Mouse (Mus musculus) liver, embryonic 11.5 days (tissue): ENCODE data around the gene Frmpd1. TPM values are rescaled to one million over a fixed set of nuclear protein-coding genes. Genes with fewer than 3 reads are reported as not detected.
A peak's percentile ranks its signal among the peaks of the same experiment; 100 is the strongest.

Experiments
- ATAC-seq: fragments of 200-750 bp; cut with Nextera tagmentation; replicated peaks from 2 replicates; pipeline ENCODE4 v1.8.0; 2017; ENCODE audit warnings: moderate number of reproducible peaks, mild to moderate bottlenecking, moderate TSS enrichment, moderate library complexity; ENCODE audit not compliant: low FRiP score
- DNase-seq: peaks from one replicate; pipeline ENCODE4 v3.0.0-alpha.2; 2017; ENCODE audit warnings: low spot score
- H3K27ac ChIP-seq: fragments of 300-500 bp; sonication (generic); 2 replicates; pipeline ENCODE4 v1.5.1; 2014; ENCODE audit warnings: mild to moderate bottlenecking, low read depth, low read length, control low read depth
- H3K27me3 ChIP-seq: fragments of 300-500 bp; sonication (generic); replicated peaks from 2 replicates; pipeline ENCODE4 v1.6.1; 2014; ENCODE audit warnings: low read length, mixed read lengths; ENCODE audit not compliant: control insufficient read depth, insufficient read depth
- H3K36me3 ChIP-seq: fragments of 300-500 bp; sonication (generic); 2 replicates; pipeline ENCODE4 v1.6.1; 2014; ENCODE audit warnings: mild to moderate bottlenecking, low read length, moderate library complexity, mixed read lengths; ENCODE audit not compliant: control insufficient read depth, insufficient read depth
- H3K4me1 ChIP-seq: fragments of 300-500 bp; sonication (generic); replicated peaks from 2 replicates; pipeline ENCODE4 v1.6.1; 2014; ENCODE audit warnings: low read length, mixed read lengths; ENCODE audit not compliant: control insufficient read depth, insufficient read depth
- H3K4me2 ChIP-seq: fragments of 300-500 bp; sonication (generic); 2 replicates; pipeline ENCODE4 v1.6.1; 2014; ENCODE audit warnings: mild to moderate bottlenecking, control low read depth, moderate library complexity
- H3K4me3 ChIP-seq: fragments of 300-500 bp; sonication (generic); 2 replicates; pipeline ENCODE4 v1.5.1; 2014; ENCODE audit warnings: low read depth, low read length, control low read depth
- H3K9ac ChIP-seq: fragments of 300-500 bp; sonication (generic); 2 replicates; pipeline ENCODE4 v1.6.1; 2014; ENCODE audit warnings: low read depth, low read length, control low read depth
- H3K9me3 ChIP-seq: fragments of 300-500 bp; sonication (generic); 2 replicates; pipeline ENCODE4 v1.6.1; 2016; ENCODE audit warnings: low read length, inconsistent platforms, mixed read lengths; ENCODE audit not compliant: control insufficient read depth
- WGBS: fragments of 180-500 bp; shearing (Covaris S2); extraction: QIAGEN DNeasy Blood & Tissue Kit; methylation state at CpG from one replicate; pipeline ENCODE4 v1.1.7; 2014; 5-methylcytosine and 5-hydroxymethylcytosine counted together
- polyA plus RNA-seq: library from polyadenylated mRNA; unstranded; fragments of >200 nt; fragmentation: Nextera tagmentation; extraction: Ambion mirVana; gene quantifications from 2 replicates; pipeline ENCODE4 v1.2.1, GENCODE M21; 2014

Gene Frmpd1
- polyA plus RNA-seq, result 0.77 and 1.3 TPM in 2 replicates

DNA sequence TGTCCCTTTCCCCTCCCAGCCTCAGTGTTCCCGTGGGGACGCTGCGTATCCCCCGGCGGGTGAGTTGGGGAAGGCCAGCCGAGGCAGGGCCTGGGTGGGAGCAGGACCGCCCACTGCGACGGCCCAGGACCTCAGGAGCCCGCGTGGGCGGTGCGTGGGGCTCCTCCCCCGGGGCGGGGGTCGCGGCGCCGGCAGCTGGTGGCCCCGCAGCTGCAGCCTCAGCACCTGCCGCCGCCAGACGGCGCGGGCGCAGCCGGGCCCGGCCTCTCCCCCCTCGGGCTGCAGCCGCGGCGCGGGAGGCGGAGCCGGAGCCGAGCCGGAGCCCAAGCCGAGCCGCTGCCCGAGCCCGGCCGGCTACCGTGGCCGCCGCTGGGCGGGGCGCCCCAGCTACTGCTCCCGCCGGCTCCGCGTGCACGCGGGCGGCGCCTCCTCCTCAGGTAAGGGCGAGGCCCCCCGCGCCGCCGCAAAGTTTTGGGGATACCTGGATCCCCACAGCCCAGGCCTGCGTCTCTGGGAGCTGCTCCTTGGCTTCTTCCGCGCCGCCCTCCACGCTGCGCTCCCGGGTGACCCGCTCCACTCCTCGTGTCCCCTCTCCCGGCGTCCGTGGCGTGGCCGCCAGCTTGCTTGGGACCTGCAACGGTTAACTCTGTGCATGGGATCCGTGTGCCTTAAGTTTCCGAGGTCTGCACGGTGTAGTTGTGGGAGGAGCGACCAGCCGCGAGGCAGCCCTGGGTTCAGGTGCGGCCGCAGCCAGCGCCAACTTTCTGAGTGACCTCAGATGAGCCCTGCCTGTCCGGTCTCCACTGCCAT is at the start of gene Frmpd1:
Gene Frmpd1 (plus strand): TSS at position 355 of the 810 bp plus-strand sequence.
- peak within 1 kb of the TSS; percentile 59 for H3K4me3 ChIP-seq
- no peaks in the 10 kb centered on the region for H3K36me3 ChIP-seq
- under 1% methylated on average over 62 of the region's 85 CpGs for WGBS
- DNase-seq (peak; percentile 60), ATAC-seq (peak; percentile 79)
- H3K27ac ChIP-seq, result no peak within 1 kb of the TSS
- peaks cover 2% of the 10 kb centered on the region; the same call in 1 of the 2 replicates for H3K4me1 ChIP-seq
- H3K4me2 ChIP-seq, result peak within 1 kb of the TSS; percentile 86
- H3K9me3 ChIP-seq, result no peaks in the 10 kb centered on the region
- peak within 1 kb of the TSS; percentile 37 for H3K9ac ChIP-seq
- peaks cover 45% of the 10 kb centered on the region for H3K27me3 ChIP-seq

DNA sequence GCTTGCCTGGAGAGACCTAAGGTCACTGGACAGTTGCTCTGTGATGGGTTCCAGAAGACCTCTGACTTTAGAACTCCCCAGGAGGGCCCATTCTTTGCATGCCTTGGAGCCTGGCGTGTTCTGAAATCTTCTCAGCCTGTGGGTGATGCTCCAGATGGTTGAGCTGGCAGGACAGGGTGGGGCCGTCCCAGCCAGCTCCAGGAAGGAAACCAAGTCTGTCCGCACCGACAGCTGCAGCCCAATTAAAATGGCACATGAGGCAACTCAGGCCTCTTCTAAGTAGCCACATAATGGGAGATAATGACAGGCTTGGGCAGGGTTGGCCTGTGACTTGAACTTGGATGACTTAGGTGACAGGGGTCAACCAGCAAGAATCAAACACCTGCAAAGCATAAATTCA is 47.0 kb upstream of the Frmpd1 start:
- H3K9ac ChIP-seq, result no peak overlapping the region
- no peaks in the 10 kb centered on the region; the same call in 1 of the 2 replicates for H3K4me1 ChIP-seq
- no peak for ATAC-seq
- WGBS, result 31% methylated on average over 4 of the region's 4 CpGs
- no peak overlapping the region for H3K27ac ChIP-seq
- no peak for DNase-seq
- 0 out of 2 replicates have a peak, but pooled peaks cover 4% of the 10 kb centered on the region for H3K27me3 ChIP-seq
- no peak overlapping the region for H3K4me2 ChIP-seq
- H3K4me3 ChIP-seq, result no peak overlapping the region
- no peaks in the 10 kb centered on the region for H3K9me3 ChIP-seq
- no peaks in the 10 kb centered on the region for H3K36me3 ChIP-seq

DNA sequence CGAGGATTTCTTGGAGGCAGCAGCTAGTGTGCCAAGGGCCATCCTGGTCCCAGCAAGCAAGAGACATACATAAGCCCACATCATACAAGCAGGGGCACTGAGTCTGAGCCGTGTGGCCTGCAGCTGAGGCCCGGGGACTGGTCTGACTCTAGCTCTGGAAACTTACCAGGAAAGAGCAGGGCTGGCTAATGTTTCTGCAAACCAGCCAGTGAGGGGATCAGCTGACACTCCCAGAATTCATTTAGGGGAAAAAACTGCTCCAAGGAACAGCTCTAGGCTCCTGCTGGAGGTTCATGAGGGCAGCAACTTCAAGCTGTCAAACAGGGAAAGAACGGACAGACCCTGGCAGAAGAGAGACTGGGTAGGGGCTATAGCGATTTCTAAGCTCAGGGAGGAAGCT is 42.8 kb upstream of the Frmpd1 start:
- ATAC-seq (no peak), DNase-seq (no peak)
- Histone ChIP-seq H3K4me1 (no peaks in the 10 kb centered on the region; the same call in 1 of the 2 replicates), H3K4me3 (no peak overlapping the region), H3K27me3 (peaks cover 4% of the 10 kb centered on the region; the same call in 1 of the 2 replicates), H3K36me3 (no peaks in the 10 kb centered on the region), H3K9me3 (no peaks in the 10 kb centered on the region), H3K9ac (no peak overlapping the region), H3K27ac (no peak overlapping the region), H3K4me2 (no peak overlapping the region)
- 68% methylated on average over 5 of the region's 5 CpGs for WGBS

DNA sequence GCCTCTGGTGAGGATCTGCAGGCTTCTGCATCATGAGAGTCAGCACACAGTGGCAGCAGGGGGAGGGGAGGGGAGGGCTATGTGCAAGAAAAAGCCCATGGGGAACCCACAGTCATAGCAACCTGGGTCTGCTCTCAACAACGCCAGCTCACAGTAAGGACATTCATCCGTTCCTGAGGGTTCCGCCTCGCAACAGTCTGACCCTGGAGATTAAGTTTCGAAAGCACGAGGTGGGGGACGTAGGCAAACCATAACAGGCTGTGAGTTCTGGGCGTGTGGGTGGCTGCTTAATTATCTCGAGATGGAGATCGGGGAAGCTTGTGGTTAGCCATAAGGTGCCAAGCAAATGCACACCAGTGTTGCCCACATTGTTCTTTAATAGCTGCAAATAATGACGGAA is 42.3 kb upstream of the Frmpd1 start:
- ATAC-seq (no peak), DNase-seq (no peak)
- H3K36me3 ChIP-seq, result no peaks in the 10 kb centered on the region
- H3K9me3 ChIP-seq, result no peaks in the 10 kb centered on the region
- WGBS, result 28% methylated on average over 11 of the region's 11 CpGs
- peaks cover 4% of the 10 kb centered on the region; the same call in 1 of the 2 replicates for H3K27me3 ChIP-seq
- H3K4me1 ChIP-seq, result no peaks in the 10 kb centered on the region; the same call in 1 of the 2 replicates
- no peak overlapping the region for H3K27ac ChIP-seq
- no peak overlapping the region for H3K4me3 ChIP-seq
- H3K4me2 ChIP-seq, result 0 out of 2 replicates have a peak overlapping the region, but pooled peaks have one; percentile 9
- no peak overlapping the region for H3K9ac ChIP-seq

DNA sequence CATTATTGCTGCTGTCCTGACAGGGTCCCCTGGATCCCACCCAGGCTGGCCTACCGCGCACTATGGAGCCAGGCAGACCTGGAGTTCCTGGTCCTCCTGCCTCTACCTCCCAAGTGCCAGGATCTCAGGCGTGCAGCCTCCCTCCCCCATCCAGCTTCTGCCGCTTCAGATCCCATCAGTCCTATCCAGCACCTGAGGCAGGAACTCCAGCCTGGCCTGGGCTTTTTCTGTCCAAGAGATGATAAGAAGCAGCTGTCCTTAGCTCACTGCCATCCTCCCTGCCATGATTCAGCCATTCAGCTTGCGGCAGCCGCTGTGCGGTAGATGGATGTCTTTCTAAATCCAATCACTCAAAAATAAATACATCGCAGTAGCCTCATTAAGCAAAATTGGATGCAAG is 41.7 kb upstream of the Frmpd1 start:
- DNase-seq (no peak), ATAC-seq (no peak)
- Histone ChIP-seq H3K27me3 (peaks cover 4% of the 10 kb centered on the region; the same call in 1 of the 2 replicates), H3K9ac (no peak overlapping the region), H3K36me3 (no peaks in the 10 kb centered on the region), H3K4me1 (no peaks in the 10 kb centered on the region; the same call in 1 of the 2 replicates), H3K4me2 (no peak overlapping the region), H3K4me3 (no peak overlapping the region), H3K27ac (no peak overlapping the region), H3K9me3 (no peaks in the 10 kb centered on the region)
- WGBS, result 60% methylated on average over 8 of the region's 8 CpGs

DNA sequence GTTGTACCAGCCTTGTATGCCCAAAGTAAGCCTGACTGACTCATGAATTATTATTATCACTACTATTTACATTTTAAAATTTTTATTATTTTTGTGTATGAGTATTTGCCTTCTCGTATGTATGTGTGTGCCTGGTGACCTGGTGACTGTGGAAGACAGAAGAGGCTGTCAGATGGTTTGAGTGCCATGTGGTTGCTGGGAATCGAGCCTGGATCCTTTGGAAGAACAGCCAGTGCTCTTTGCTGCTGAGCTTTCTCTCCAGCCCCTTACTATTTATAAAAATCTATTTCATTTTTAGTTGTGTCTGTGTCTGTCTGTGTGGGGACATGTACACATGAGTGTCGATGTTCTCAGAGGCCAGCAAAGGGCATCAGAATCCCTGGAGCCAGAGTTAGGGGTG is 28.2 kb upstream of the Frmpd1 start:
- H3K4me3 ChIP-seq, result no peak overlapping the region
- H3K4me2 ChIP-seq, result no peak overlapping the region
- no peaks in the 10 kb centered on the region for H3K27me3 ChIP-seq
- DNase-seq (no peak), ATAC-seq (no peak)
- H3K9me3 ChIP-seq, result no peaks in the 10 kb centered on the region
- H3K27ac ChIP-seq, result no peak overlapping the region
- H3K4me1 ChIP-seq, result peaks cover 6% of the 10 kb centered on the region; the same call in 1 of the 2 replicates
- 81% methylated on average over 3 of the region's 3 CpGs for WGBS
- no peaks in the 10 kb centered on the region for H3K36me3 ChIP-seq
- H3K9ac ChIP-seq, result no peak overlapping the region

DNA sequence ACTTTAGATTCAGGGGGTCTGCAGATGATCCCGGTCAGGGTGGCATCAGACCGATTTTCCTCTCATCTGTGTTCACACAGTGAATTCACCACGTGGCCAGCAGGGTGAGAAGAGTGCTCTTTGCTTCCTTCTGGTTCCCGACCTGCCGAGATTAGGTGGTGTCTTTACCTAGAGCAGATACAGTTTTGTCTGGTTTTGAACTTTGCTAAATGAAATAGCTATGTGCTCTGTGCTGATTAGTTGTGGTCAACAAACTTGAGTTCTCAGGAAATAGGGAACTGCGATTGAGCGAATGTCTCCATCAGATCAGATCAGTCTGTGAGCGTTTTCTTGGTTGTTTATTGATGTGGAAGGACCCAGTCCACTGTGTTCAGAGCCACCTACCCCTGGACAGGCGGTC is 26.1 kb upstream of the Frmpd1 start:
- WGBS, result 47% methylated on average over 9 of the region's 9 CpGs

DNA sequence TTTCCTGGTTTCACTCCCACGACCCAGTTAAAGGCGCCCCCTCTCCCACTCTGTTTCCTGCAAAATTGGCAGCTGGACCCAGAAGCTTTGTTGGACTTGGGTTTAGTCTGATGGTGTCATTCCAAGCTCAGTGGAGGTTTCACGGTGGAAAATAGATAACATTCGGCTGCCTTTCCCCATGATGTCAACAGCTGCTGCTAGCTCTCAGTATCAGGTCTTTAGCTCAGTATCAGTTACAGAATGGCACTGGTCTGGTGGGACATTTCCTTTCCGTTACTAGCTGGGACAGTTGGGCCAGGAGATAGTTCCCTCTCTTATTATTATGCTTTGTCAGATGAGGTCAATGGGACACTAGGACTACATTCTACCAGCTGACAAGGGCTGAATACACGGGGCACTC is 23.9 kb upstream of the Frmpd1 start:
- WGBS, result 38% methylated on average over 6 of the region's 6 CpGs
- ATAC-seq, result peak; percentile 71
- H3K4me2 ChIP-seq, result peak overlapping the region; percentile 50
- H3K9ac ChIP-seq, result no peak overlapping the region
- no peaks in the 10 kb centered on the region for H3K27me3 ChIP-seq
- no peak for DNase-seq
- H3K27ac ChIP-seq, result 0 out of 2 replicates have a peak overlapping the region, but pooled peaks have one; percentile 17
- no peaks in the 10 kb centered on the region for H3K36me3 ChIP-seq
- H3K4me3 ChIP-seq, result no peak overlapping the region
- H3K4me1 ChIP-seq, result peaks cover 6% of the 10 kb centered on the region; the same call in 1 of the 2 replicates
- H3K9me3 ChIP-seq, result no peaks in the 10 kb centered on the region

More for the DNA sequence above, 26.1 kb upstream of the Frmpd1 start:
- H3K4me2 ChIP-seq, result no peak overlapping the region
- H3K9ac ChIP-seq, result no peak overlapping the region
- H3K9me3 ChIP-seq, result no peaks in the 10 kb centered on the region
- peaks cover 6% of the 10 kb centered on the region; the same call in 1 of the 2 replicates for H3K4me1 ChIP-seq
- H3K36me3 ChIP-seq, result no peaks in the 10 kb centered on the region
- no peaks in the 10 kb centered on the region for H3K27me3 ChIP-seq
- ATAC-seq, result no peak
- no peak overlapping the region for H3K27ac ChIP-seq
- DNase-seq, result no peak
- no peak overlapping the region for H3K4me3 ChIP-seq
